Mouse (Mus musculus): ENCODE data around the gene Chga.

Gene Chga

DNA sequence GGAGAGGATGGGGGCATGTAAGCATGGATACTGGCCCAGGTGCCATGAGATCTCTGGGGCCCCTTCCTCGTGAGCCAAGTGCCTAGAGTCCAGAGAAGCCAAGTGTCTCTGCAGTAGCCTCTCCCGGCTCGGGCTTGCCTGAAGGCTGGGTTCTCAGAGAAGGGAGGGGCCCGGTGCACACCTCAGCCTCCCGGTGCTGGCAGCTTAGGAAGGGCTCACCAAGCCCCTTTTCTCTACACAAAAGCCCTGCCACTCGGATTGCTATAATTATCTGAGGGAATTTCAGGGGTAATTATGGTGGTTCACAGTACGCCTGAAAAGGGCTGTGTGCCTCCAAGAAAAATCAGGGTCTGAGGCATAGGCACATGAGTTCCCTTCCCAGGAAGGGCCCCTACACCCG, 47.1 kb downstream of the Chga start:
- no peak for DNase-seq

DNA sequence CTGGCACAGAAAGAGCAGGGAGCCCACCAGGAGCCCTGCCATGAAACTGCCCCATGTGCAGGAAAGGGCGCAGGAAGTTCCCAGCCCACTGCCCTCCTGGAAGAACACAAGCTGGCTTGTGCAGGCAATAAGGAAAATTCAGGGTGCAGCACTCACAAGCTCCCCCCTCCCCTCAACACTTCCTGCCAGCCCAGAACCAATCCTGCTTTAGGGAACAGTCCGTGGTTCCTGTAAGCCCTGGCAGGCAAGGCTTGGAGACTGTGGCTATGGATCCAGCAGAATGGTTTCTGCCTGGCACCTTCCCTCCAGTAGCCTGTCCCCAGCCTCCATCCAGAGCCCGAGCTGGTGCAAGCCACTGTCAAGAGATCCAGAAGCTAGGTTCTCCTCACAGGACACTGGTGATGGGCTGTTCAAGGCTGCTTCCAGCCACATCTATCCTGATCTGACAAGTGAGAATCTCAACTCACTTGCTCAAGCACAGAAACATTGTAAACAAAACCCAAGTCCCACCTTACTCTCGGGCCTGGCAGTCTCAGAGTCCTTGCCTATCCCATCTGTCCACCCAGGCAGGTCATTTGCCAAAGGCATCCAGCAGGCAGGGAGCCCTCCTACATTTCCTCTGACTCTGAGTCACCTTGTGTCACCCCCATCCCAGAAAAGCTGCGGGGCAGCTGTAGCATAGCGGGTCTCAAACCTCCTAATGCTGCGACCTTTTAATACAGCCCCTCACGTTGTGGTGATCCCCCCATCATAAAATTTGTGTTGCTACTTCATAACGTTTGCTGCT, 47.7 kb downstream of the Chga start:
- no peak for DNase-seq

DNA sequence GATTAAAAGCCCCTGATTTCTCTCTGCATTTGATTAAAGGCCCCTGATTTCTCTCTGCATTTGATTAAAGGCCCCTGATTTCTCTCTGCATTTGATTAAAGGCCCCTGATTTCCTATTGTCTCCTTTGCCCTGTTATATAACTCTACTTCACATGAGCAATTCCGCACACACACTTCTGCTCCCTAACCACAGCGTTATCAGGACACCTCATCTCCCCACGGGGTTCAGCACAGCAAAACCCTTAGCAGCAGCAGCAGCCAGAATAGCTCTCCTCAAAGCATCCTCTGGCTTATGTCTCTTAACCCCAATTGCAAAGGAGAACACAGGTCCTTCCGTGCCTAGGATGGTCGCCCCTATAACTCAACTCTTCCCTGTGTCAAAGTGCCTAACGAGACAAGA, 50.8 kb downstream of the Chga start:
- DNase-seq: no peak

DNA sequence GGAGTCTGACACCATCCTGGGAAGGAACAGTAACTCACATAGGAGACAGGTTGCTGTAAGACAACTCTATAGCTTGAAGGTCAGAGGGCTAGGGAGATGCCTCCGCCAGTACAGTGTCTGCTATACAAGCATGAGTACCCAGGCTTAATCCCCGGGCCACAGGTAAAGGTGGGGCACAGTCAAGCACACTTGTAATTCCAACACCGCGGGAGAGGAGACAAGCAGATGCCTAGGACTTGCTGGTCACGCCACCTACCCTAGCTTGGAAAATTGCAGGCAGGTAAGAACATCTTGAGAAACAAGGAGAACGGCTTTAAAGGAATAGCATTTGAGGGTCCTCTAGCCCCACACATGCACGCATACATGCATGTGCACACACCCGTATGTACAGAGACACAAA, 52.3 kb downstream of the Chga start:
- no peak for DNase-seq

DNA sequence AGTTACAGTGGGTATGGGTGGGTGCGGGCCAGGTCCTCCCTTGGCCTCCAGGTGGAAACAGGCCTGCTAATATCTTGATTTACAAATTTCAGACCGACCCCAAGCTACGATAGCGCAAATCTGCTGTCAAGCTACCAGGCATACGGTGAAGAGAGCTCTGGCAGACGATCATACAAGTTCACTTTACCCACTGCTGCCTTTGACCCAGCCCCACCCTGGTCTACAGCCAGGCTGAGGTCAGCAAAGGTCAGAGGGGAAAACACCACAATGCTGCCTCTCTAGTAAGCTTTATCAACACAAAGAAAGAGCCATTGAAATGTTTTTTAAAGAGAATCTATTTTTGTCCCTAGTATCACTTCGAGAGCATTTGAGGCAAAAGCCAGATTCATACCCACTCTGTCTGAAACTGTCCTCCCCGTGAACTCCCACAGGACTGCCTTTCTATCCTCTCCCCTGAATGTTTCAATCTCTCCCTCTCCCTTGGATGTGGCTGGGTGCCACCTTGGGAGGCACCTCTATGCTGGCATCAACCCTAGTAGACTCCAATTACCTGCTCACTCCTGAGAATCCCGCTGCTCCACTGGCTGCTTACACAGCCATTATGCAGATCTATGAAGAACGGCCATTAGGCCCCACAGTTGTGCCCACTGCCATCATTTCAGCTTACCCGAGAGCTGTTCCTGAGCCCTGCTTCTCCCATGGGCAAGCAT, 53.2 kb downstream of the Chga start:
- no peak for DNase-seq

DNA sequence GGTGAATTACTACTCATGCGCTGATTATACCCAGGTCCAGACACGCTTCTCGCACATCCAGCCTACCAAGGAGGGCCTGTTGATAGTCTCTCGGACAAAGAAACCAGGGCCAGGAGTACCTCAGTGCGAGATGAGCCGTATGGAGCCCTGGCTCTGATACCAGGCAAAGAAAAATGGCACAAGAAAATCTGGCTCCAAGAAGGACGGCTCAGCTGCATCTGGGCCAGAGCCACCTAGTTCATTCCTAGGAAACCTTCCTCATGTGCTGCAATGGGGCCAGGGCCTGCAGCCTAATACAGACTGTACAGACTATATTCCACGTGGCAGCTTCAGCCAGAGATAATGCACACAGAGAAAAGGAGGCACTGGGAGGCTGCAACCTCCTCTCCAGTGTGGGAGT, 56.2 kb downstream of the Chga start:
- no peak for DNase-seq

DNA sequence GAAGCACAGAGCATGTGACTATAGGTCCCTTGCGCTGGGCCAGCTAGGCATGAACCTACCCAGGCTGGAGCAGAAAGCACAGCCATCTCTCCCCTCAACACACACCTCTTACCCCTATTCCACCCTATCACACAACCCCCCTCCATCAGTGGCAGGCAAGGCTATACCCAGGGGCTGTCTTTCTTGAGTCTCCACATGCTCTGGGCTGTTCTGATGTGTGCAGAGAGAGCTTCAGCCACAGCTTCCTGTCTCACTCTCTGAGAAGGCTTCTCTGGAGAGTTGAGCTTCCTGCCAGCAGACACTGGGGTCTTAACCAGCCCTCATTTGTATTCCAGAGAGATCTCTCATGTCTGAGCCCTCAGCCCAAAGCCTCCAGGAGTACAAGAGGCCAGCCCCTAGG, 57.7 kb downstream of the Chga start:
- DNase-seq: no peak

DNA sequence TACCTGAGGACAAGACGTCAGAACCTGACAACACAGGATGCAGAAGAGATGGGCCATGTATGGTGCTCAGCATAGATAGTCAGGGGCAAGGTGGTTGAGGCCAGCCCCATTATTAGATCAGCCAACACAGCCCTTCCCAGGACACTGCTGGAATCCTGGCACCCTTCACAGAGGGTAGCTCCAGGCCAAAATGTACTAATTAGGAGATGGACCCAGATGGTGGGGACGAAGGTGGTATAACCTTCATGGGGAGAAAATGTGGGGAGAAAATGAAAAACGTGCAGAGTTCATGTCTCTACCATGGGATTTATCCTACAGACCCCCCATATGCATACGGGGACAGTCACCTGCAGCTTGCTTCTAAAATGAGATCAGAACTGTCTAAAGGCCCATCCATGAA, 58.6 kb downstream of the Chga start:
- DNase-seq: no peak

Data from right cerebral cortex, postnatal 14 days (tissue).